Mouse (Mus musculus) leukemia stem cell, adult 10-12 weeks (primary cell): ENCODE results near the gene Gk2. TPM values are rescaled to one million over a fixed set of nuclear protein-coding genes. Genes with fewer than 3 reads are reported as not detected.

Experiments used
- polyA plus RNA-seq: library from polyadenylated mRNA; stranded (reverse); fragments of >175 nt; gene quantifications from 2 replicates; pipeline ENCODE4 v1.2.3, GENCODE M21; 2012; ENCODE audit warnings: low replicate concordance

The Gk2 gene
- polyA plus RNA-seq, result not detected in 2 replicates

DNA sequence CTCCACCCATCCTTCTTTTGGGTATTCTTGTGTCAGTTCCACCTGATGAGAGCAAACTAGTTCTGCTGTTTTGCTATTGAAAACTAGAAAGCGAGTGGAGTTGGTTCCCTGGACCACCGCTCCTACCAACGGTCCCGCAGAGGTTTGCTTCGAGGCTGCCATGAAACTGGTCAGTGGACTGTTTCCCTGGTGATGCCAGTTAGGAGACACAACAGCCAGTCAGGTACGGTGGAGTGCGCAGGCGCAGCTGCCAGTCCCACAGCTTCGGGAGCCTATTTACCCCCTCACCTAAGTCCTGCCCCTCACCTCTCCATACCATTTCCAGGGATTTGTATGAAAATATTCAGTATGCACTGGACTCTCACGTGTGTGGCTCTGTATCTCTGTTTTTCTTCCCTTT is at the start of gene Gk2:
Gk2 (minus strand) TSS at position 206 of the 400 bp plus-strand sequence.

Other genes with a start within 250 kb of the Gk2 start
- gene Naa11, start 64.6 kb downstream of the Gk2 start, polyA plus RNA-seq, result not detected in 2 replicates